Mouse (Mus musculus): ENCODE measurements around the gene Figla. TPM values are rescaled to one million over a fixed set of nuclear protein-coding genes. Genes with fewer than 3 reads are reported as not detected.

Figla gene
- polyA plus RNA-seq, 1 experiment from 2014 or later: not detected

DNA sequence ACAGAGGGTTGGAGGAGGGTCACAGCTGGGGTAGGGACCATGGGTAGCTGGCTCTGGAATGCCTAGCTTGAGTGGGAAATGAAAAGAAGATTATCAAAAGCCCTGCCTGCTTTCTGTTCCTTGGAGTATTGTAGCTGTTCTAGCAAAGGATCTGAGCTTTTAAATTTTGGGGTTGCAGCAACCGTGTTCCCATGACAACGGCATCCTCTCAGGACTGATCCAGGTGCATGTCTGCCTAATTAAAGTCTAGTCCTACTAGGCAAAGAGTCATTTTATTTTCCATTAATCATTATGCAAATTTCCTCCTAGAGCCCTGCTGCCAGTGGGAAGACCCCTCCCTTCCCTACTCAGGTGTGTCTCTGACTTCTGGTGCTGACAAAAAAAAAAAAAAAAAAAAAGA, 46.7 kb downstream of the Figla start:
- Histone ChIP-seq H3K4me2 (ENCODE audit: low read length) (no peak overlapping the region), H3K9me3 (replicated peaks; ENCODE audit: low read length) (no peaks in the 10 kb centered on the region), H3K4me3 (replicated peaks; ENCODE audit: low read depth, low read length) (no peak overlapping the region), H3K36me3 (ENCODE audit: insufficient read depth, low read length) (no peaks in the 10 kb centered on the region), H3K9ac (ENCODE audit: low read depth, low read length) (no peak overlapping the region), H3K27me3 (ENCODE audit: insufficient read depth, low read length) (no peaks in the 10 kb centered on the region), H3K4me1 (replicated peaks; ENCODE audit: insufficient read depth, low read length) (no peaks in the 10 kb centered on the region), H3K27ac (no peak overlapping the region)
- ATAC-seq (replicated peaks; ENCODE audit: low FRiP score, low read depth): no peak
- TF ChIP-seq CTCF (IDR thresholded peaks at IDR 0.05; ENCODE audit: low read depth): no peak
- no peak for DNase-seq (ENCODE audit: low spot score)
- WGBS: 94% methylated on average over 2 of the region's 2 CpGs

DNA sequence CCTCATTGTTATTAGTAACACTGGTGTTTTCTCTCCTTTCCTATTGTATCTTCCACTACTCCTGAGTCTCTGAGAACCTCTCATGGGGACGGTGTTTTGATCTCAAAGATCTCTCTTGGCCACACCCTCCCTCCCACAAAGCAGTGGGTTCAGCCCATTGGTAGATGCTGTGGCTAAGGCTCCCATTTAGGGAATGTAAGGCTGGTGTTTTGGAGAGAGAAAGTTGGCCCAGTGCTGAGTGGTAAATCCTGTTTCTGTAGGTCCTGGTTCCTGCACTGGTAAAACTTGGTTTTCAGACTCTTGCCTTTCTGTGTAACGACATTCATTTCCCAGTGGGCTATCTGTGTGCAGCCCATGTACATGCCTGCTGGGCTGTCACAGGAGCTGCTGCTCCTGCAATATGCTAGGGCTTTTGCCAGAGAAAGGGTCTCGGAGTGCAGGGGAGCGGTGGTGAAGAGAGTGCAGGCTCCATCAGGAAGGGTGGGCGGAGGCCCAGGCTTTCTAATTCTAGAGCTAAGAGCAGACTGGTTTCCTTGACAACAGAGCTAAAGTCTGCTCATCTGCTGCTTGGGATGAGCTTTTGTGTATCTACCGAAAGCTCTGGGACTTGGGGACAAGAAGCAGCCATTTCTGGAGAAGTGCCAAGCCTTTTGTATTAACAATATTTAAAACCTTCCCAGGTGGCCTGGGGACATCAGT, 48.5 kb downstream of the Figla start:
- TF ChIP-seq CTCF (IDR thresholded peaks at IDR 0.05; ENCODE audit: low read depth): no peak
- DNase-seq (ENCODE audit: low spot score) (no peak), ATAC-seq (replicated peaks; ENCODE audit: low FRiP score, low read depth) (no peak)
- no peaks in the 10 kb centered on the region for H3K36me3 ChIP-seq (ENCODE audit: insufficient read depth, low read length)
- 65% methylated on average over 6 of the region's 6 CpGs for WGBS
- no peak overlapping the region for H3K9ac ChIP-seq (ENCODE audit: low read depth, low read length)
- no peak overlapping the region for H3K27ac ChIP-seq
- H3K4me2 ChIP-seq (ENCODE audit: low read length): no peak overlapping the region
- no peaks in the 10 kb centered on the region for H3K27me3 ChIP-seq (ENCODE audit: insufficient read depth, low read length)
- H3K4me3 ChIP-seq (replicated peaks; ENCODE audit: low read depth, low read length): no peak overlapping the region
- no peaks in the 10 kb centered on the region for H3K4me1 ChIP-seq (replicated peaks; ENCODE audit: insufficient read depth, low read length)
- no peaks in the 10 kb centered on the region for H3K9me3 ChIP-seq (replicated peaks; ENCODE audit: low read length)

DNA sequence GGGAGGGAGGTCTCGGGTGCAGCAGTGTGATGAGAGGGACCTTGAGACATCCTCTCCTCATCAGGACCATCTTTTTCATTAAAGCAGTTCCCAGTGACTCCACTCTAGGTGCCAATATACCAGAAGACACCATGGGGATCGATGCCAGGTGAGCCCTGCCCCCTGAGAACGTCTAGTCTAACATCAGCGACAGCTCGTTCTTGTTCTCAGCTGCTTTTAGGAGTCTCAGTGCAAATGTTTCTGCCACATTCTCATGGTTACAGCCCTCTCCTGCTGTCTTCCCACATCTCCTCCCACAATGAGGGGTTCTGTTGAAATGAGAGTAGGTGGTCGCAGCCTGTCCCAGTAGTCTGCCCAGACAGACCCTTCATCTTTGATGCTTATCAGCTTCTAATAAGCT, 50.8 kb downstream of the Figla start:
- no peak overlapping the region for H3K9ac ChIP-seq (ENCODE audit: low read depth, low read length)
- H3K36me3 ChIP-seq (ENCODE audit: insufficient read depth, low read length): no peaks in the 10 kb centered on the region
- no peaks in the 10 kb centered on the region for H3K9me3 ChIP-seq (replicated peaks; ENCODE audit: low read length)
- ATAC-seq (replicated peaks; ENCODE audit: low FRiP score, low read depth): no peak
- H3K4me1 ChIP-seq (replicated peaks; ENCODE audit: insufficient read depth, low read length): no peaks in the 10 kb centered on the region
- H3K27ac ChIP-seq: no peak overlapping the region
- no peaks in the 10 kb centered on the region for H3K27me3 ChIP-seq (ENCODE audit: insufficient read depth, low read length)
- no peak overlapping the region for H3K4me2 ChIP-seq (ENCODE audit: low read length)
- H3K4me3 ChIP-seq (replicated peaks; ENCODE audit: low read depth, low read length): no peak overlapping the region
- TF ChIP-seq CTCF (IDR thresholded peaks at IDR 0.05; ENCODE audit: low read depth): no peak
- 75% methylated on average over 6 of the region's 6 CpGs for WGBS
- DNase-seq (ENCODE audit: low spot score): no peak

DNA sequence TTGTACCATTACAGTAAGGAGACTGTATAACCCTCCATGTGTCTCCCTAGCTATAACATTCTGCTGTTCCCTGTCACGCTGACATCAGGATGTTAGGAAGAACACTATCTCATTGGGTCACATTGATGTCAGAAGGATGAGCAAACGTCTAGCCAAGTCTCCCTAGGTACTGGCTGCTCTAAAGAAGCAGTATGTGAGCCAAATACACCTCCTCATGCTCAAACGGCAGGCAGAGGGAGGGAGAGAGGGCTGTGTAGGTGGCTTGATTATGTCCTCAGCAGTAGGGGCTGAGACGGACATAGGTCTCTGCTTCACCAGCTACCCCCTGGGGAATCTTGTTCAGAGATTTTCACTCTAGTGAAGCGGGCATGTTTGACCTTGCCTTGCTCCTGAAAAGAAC, 51.2 kb downstream of the Figla start:
- no peak overlapping the region for H3K4me3 ChIP-seq (replicated peaks; ENCODE audit: low read depth, low read length)
- H3K9ac ChIP-seq (ENCODE audit: low read depth, low read length): no peak overlapping the region
- no peak overlapping the region for H3K27ac ChIP-seq
- no peaks in the 10 kb centered on the region for H3K27me3 ChIP-seq (ENCODE audit: insufficient read depth, low read length)
- no peaks in the 10 kb centered on the region for H3K9me3 ChIP-seq (replicated peaks; ENCODE audit: low read length)
- no peaks in the 10 kb centered on the region for H3K4me1 ChIP-seq (replicated peaks; ENCODE audit: insufficient read depth, low read length)
- 59% methylated on average over 5 of the region's 5 CpGs for WGBS
- ATAC-seq (replicated peaks; ENCODE audit: low FRiP score, low read depth) (no peak), DNase-seq (ENCODE audit: low spot score) (no peak)
- no peaks in the 10 kb centered on the region for H3K36me3 ChIP-seq (ENCODE audit: insufficient read depth, low read length)
- no peak overlapping the region for H3K4me2 ChIP-seq (ENCODE audit: low read length)
- TF ChIP-seq CTCF (IDR thresholded peaks at IDR 0.05; ENCODE audit: low read depth): no peak

DNA sequence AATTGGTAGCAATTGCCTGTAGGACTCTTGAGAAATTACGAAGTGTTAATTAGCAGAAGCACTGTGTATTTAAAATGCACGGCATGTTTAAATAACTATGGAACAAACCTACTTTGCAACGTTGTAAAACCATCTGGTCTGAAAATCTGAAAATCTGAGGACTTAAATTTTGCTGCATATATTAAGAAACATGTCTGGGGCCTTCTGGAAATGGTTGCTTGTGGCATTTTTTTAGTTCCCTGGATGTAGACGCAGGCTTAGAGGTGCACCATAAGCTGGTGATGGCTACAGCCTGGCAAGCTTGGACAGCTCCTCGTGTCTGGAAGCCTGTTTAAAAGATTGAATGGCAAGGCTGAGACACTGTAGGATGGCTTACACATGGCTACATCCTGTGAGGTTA, 53.0 kb downstream of the Figla start:
- 74% methylated on average over 5 of the region's 5 CpGs for WGBS

DNA sequence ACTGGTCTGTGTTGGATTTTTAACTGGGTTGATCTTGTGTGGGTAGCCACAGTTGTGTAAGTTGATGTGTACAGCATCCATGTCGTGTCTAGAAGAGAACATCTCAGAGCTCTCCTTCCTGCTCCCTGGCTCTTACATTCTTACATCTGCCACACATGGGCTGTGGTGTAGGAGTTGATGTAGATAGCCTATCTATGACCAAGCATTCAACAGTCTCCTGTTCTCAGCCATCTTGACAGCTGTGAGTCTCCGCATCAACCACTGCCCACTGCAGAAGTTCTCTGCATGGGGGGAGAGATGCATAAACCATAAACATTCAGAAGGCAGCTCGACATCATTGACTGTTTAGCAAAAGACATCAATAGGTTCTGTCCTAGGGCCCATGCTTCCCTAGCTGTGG, 53.9 kb downstream of the Figla start:
- Histone ChIP-seq H3K4me3 (replicated peaks; ENCODE audit: low read depth, low read length) (no peak overlapping the region), H3K4me1 (replicated peaks; ENCODE audit: insufficient read depth, low read length) (no peaks in the 10 kb centered on the region), H3K27ac (no peak overlapping the region), H3K36me3 (ENCODE audit: insufficient read depth, low read length) (no peaks in the 10 kb centered on the region), H3K9me3 (replicated peaks; ENCODE audit: low read length) (no peaks in the 10 kb centered on the region), H3K9ac (ENCODE audit: low read depth, low read length) (no peak overlapping the region), H3K27me3 (ENCODE audit: insufficient read depth, low read length) (no peaks in the 10 kb centered on the region), H3K4me2 (ENCODE audit: low read length) (no peak overlapping the region)
- 88% methylated on average over 3 of the region's 3 CpGs for WGBS
- ATAC-seq (replicated peaks; ENCODE audit: low FRiP score, low read depth) (no peak), DNase-seq (ENCODE audit: low spot score) (no peak)
- TF ChIP-seq CTCF (IDR thresholded peaks at IDR 0.05; ENCODE audit: low read depth): no peak

More for the DNA sequence above, 53.0 kb downstream of the Figla start:
- Histone ChIP-seq H3K27ac (no peak overlapping the region), H3K9ac (ENCODE audit: low read depth, low read length) (no peak overlapping the region), H3K9me3 (replicated peaks; ENCODE audit: low read length) (no peaks in the 10 kb centered on the region), H3K4me3 (replicated peaks; ENCODE audit: low read depth, low read length) (no peak overlapping the region), H3K36me3 (ENCODE audit: insufficient read depth, low read length) (no peaks in the 10 kb centered on the region), H3K4me2 (ENCODE audit: low read length) (no peak overlapping the region), H3K27me3 (ENCODE audit: insufficient read depth, low read length) (no peaks in the 10 kb centered on the region), H3K4me1 (replicated peaks; ENCODE audit: insufficient read depth, low read length) (no peaks in the 10 kb centered on the region)
- ATAC-seq (replicated peaks; ENCODE audit: low FRiP score, low read depth) (no peak), DNase-seq (ENCODE audit: low spot score) (no peak)
- no peak for TF ChIP-seq CTCF (IDR thresholded peaks at IDR 0.05; ENCODE audit: low read depth)

DNA sequence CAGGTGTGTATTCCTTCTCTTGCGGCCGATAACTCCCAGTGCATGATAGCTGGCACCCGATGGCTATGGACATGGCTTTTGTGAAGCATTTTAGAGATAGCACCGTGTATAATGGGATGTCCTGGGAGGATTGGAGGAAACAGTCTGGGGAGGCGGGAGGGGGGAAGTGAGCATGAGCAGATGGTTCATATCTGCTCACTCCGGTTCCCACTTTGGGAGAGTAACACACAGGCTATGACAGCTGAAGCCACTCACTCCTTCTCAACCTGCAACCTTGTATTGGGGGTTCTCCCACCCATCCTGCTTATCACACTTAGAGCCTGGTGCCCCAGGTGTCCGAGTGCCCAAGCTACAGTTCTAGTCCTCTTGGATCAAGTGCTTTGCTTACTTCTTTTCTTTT, 54.3 kb downstream of the Figla start:
- Histone ChIP-seq H3K9ac (ENCODE audit: low read depth, low read length) (no peak overlapping the region), H3K4me1 (replicated peaks; ENCODE audit: insufficient read depth, low read length) (no peaks in the 10 kb centered on the region), H3K27ac (no peak overlapping the region), H3K4me2 (ENCODE audit: low read length) (no peak overlapping the region), H3K27me3 (ENCODE audit: insufficient read depth, low read length) (no peaks in the 10 kb centered on the region), H3K9me3 (replicated peaks; ENCODE audit: low read length) (no peaks in the 10 kb centered on the region), H3K4me3 (replicated peaks; ENCODE audit: low read depth, low read length) (no peak overlapping the region), H3K36me3 (ENCODE audit: insufficient read depth, low read length) (no peaks in the 10 kb centered on the region)
- ATAC-seq (replicated peaks; ENCODE audit: low FRiP score, low read depth) (no peak), DNase-seq (ENCODE audit: low spot score) (no peak)
- no peak for TF ChIP-seq CTCF (IDR thresholded peaks at IDR 0.05; ENCODE audit: low read depth)
- WGBS: 75% methylated on average over 7 of the region's 7 CpGs

Other genes with a start within 250 kb of the Figla start
- 0.14 and 0.64 TPM in 2 replicates for gene Nat8f6, start 195.2 kb upstream of the Figla start, polyA plus RNA-seq (2015; fragmentation: Nextera tagmentation; extraction: Ambion mirVana)
- 0.88 and 1.1 TPM in 2 replicates for gene Nat8f5, start 195.2 kb upstream of the Figla start, polyA plus RNA-seq (2015; fragmentation: Nextera tagmentation; extraction: Ambion mirVana)
- 18.0 and 26.8 TPM in 2 replicates for gene Nat8, start 184.1 kb upstream of the Figla start, polyA plus RNA-seq (2015; fragmentation: Nextera tagmentation; extraction: Ambion mirVana)
- 2.2 and 2.6 TPM in 2 replicates for gene Nat8f2, start 147.0 kb upstream of the Figla start, polyA plus RNA-seq (2015; fragmentation: Nextera tagmentation; extraction: Ambion mirVana)
- gene Nat8f4, start 111.3 kb upstream of the Figla start, polyA plus RNA-seq (2015; fragmentation: Nextera tagmentation; extraction: Ambion mirVana): 7.2 and 7.7 TPM in 2 replicates
- 53.3 and 54.3 TPM in 2 replicates for gene Tprkb, start 104.3 kb upstream of the Figla start, polyA plus RNA-seq (2015; fragmentation: Nextera tagmentation; extraction: Ambion mirVana)
- 165 and 182 TPM in 2 replicates for gene Nat8f1, start 100.5 kb upstream of the Figla start, polyA plus RNA-seq (2015; fragmentation: Nextera tagmentation; extraction: Ambion mirVana)
- 33.5 and 38.7 TPM in 2 replicates for gene Dusp11, start 54.5 kb upstream of the Figla start, polyA plus RNA-seq (2015; fragmentation: Nextera tagmentation; extraction: Ambion mirVana)
- 1.8 and 2.6 TPM in 2 replicates for gene Add2, start 12.5 kb downstream of the Figla start, polyA plus RNA-seq (2015; fragmentation: Nextera tagmentation; extraction: Ambion mirVana)
- 5.7 and 6.1 TPM in 2 replicates for gene Tgfa, start 179.1 kb downstream of the Figla start, polyA plus RNA-seq (2015; fragmentation: Nextera tagmentation; extraction: Ambion mirVana)